Mouse (Mus musculus): ENCODE data around the gene Mdfi.
A peak's percentile ranks its signal among the peaks of the same experiment; 100 is the strongest.
"Not testable (repeated sequence)": the region's sequence is repeated elsewhere in the genome, so short reads cannot be mapped to it uniquely, and the experiment has no call there.

Gene Mdfi

GRCm38 (mm10) chr17:47834482-47834767, at the start of gene Mdfi:
Gene Mdfi (minus strand): TSS chr17:47834691.
- DNase-seq, result no peak

DNA sequence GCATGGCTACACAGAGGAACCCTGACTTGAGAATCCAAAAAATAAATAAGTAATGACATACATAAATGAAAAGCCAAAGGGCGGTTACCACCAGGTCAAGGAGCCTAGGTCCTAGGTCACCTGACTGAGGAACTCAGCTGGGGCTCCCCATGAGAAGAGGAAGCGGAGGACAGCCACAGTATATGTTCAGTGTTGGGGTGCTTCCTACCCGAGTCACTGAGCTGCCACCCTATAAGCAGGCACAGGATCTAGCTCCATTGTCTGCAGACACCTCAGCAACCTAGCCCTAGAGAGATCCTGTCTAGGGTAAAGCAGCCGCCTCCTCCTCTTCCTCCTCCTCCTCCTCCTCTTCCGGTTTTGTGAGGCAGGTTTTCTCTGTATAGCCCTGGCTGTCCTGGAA, 48.6 kb upstream of the Mdfi start:
- DNase-seq, result no peak

- DNase-seq, result no peak
Measured at GRCm38 (mm10) chr17:47881330-47881729, 46.8 kb upstream of the Mdfi start.

DNA sequence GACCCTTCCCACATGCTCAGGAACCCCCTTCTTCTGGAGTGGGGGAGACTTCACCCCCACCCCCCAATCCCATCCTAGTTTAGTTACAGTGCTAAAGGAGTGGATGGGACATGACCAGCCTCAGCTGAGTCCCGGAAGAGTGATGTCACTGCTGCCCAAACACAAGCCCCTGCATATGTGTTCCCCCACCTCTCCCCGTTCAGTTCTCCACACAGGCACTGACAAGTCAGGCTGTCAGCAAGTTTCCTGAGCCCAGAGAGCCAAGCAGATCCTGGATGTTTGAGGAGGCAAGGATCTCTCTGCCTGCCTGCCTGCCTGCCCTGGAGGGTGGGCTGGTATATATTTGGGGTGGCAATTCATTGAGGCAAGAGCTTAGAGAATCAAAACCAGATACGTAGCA, 44.7 kb upstream of the Mdfi start:
- no peak for DNase-seq

DNA sequence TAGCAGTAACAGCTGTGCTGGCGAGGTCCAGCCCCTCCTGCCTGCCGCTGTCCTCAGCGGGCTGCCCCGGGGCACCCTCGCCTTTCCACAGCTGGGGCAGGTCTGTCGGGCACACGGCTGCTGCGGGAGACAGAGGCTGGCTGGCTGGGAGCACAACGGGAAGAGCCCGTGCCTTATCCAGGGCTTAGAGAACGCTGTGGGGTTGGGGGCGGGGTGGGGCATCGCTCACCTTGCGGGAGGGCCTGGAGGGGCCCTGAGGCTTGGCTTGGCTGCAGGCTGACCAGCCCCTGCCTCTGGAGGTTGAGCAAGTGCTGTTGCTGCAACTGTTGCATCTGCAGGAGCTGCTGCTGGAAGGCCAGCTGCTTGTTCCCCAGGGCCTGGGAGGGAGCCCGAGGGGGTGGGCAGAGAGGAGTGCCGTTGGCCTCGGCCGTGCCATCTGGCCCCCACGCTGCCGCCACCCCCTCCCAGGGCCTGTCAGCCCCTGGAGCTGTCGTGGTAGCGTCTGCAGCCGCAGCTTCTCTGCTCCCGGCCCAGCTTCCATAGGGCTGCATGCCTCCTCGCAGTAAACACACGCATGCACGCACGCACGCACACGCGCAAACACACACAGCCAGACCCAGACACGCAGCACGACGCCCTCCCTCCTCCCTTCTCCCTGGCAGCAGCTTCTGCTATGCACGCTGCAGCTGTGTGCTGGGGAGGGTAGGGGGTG, 44.0 kb upstream of the Mdfi start:
- peak; percentile 72 for DNase-seq

- DNase-seq, result peak; percentile 41
Measured at GRCm38 (mm10) chr17:47877715-47878377, 43.4 kb upstream of the Mdfi start.

DNA sequence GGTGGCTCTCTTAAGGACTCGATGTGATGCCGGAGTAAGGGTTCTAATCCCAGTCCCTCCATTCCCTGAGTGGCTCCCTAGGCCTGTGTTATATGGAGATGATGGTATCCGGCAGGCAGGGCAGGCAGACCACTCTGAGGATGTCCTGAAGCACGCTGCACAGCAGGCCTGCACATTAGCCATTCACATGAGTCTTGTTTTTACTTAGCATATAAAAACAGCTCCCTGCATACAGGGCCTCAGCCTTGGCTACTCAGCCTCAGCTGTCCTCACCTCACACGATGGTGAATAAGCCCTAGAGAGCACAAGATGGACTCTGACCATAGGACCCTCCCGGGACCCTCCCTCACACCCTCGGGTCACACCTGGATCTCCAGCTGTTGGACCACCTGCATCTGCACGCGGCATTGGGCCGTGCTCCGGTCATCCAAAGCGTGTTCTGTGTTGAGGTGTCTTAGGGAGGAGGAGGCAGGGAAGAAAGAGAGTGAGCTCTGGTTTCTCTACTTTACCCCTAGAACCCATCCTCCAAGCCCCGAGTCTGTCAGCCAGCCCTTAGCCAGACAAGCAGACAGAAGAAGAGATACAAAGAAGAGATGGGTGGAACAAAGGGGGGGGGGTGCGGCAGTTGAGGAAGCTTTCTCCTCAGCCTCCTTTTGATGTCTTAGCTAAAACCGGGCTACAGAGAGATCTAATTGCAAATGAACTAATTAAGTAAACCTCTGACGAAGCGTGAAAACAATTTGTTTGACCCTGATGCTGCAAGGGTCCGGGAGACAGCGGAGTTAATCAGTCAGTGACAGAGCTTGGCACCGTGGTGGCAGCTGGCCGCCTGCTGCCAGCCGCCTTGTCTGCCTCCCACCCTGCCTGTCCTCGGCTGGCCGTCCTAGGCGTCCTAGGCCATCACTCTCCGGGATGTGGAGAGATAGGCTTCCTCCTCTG, 42.6 kb upstream of the Mdfi start:
- DNase-seq, result peak; percentile 25

- peak; percentile 72 for DNase-seq
Measured at GRCm38 (mm10) chr17:47873341-47873791, 38.9 kb upstream of the Mdfi start.

GRCm38 (mm10) chr17:47872311-47873011, 38.0 kb upstream of the Mdfi start:
- DNase-seq, result peak; percentile 36

DNA sequence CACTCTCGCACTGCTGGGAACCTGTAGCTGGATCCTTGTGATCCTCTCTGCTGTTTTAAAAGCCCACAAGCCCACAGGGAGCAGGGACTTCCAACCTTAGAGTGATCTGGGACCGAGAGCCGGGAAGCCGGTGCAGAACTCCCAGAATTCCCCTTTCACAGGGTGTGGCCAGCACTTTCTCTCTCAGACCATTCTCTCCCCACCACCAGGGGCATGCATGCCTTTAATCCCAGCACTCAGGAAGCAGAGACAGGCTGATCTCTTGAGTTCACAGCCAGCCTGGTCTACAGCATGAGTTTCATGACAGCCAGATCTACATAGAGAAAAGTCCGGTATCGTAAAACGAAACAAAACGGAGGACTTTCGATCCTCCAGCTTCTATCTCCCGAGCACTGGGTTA, 35.4 kb upstream of the Mdfi start:
- DNase-seq, result no peak

DNA sequence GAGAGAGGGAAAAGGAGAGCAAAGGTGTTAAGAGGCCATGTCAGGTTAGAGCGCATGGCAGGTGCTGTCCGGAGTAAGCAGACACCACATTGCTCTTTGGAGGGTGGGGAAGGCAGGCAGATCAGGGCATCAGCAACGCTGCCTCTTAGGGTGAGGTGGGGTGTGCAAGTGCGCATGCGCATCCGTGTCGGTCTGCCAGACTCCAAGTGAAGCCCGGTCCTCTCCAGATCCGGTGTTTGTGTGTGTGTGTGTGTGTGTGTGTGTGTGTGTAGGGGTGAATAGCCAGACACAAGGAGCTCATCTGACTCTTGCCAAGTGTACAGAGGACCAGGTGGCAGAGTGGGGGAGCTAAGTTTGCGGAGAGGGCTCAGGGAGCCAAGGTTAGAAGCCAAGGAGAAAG, 31.5 kb upstream of the Mdfi start:
- DNase-seq, result peak; percentile 64

DNA sequence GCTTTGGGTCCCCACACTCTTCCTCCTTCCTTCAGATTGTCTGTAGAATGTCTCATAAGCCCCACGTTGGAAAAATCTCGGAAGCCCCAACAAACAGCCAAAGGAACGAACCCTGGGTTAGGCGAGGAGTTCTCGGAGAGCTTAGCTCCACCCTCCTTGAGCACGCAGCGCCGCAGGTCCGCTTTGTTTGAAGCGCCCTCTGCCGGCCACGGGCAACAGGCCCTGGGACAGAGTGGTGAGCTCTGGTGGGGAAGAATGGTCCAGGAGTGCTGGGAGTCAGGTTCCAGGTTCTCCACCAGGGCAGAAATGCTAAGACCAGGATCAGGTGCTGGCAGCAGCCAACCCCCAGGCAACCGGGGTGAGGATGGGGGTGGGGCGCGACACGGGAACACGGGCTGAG, 30.0 kb upstream of the Mdfi start:
- DNase-seq, result peak; percentile 69

DNA sequence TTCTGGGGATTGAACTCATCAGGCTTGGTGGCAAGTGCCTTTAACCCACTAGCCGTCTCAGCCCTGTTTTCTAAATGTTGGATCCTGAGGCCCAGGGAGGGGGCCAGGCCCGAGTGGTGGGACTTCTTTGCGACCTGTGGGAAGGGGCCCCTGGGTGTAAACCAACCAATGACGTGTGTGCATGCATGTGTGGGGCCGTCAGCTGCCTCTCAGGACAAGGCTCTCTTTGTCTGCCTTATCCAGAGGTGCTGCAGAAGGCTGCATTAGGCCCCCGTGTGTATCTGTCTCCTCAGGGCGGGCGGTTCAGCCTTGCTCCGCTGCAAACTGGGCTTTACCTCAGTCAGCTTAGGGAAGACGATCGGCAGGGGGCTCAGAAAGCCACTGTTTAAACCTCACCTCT, 28.9 kb upstream of the Mdfi start:
- no peak for DNase-seq

DNA sequence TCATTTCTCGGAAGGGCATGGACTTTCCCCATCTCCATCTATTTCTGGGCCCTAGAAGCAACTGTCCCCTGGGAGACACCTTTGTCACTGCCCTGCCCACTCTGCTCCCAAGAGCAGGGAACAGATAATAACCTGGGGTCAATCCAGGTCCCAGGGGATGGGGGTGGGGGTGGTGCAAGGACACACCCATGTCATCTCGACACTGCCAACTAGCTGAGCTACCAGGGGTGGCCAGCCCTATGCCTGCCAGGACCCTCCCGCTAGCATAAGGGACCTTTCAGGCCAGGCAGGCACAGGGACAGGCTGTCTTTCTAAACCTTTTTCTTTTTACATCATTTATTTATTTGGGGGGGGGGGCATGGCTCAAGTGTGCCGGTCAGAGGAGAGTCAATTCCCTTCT, 28.5 kb upstream of the Mdfi start:
- no peak for DNase-seq

DNA sequence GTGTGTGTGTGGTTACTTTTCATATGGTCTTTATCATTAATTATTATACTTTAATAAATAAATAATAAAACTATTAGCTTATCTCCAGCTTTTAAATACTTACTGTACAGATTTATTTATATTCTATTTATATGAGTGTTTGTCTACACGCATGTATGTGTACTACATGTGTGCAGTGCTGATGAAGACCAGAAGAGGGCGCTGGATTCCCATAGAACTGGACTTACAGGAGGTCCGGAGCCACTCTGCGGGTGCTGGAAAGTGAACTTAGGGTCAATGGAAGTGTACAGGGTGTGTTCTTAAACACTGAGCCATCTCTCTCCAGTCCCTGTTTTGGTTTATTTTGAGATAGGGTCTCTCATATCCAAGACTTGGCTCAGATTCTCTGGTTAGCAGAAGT, 21.1 kb upstream of the Mdfi start:
- no peak for DNase-seq

GRCm38 (mm10) chr17:47854908-47855307, 20.4 kb upstream of the Mdfi start:
- DNase-seq, result no peak

GRCm38 (mm10) chr17:47853760-47854159, 19.3 kb upstream of the Mdfi start:
- DNase-seq, result no peak

DNA sequence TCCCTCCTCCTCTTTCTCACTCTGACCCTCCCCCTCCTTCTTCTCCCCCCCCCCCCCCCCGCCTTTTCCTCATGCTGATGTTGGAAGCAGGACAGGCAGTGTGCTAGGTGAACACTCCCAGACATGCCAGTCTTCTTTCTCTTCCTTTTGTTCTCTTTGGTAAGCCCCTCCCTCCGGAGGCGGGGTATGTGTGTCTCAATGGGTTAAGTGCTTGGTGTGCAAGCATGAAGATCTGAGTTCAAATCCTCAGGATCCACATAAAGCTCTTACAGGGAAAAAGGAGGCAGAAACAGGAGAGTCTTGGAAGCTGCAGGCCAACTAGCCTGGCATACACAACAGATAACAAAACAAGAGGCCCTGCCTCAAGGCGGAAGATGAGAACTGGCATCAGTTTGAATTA, 18.8 kb upstream of the Mdfi start:
- DNase-seq, result no peak

GRCm38 (mm10) chr17:47851798-47852360, 17.4 kb upstream of the Mdfi start:
- DNase-seq, result not testable (repeated sequence)

GRCm38 (mm10) chr17:47850639-47851314, 16.3 kb upstream of the Mdfi start:
- no peak for DNase-seq

DNA sequence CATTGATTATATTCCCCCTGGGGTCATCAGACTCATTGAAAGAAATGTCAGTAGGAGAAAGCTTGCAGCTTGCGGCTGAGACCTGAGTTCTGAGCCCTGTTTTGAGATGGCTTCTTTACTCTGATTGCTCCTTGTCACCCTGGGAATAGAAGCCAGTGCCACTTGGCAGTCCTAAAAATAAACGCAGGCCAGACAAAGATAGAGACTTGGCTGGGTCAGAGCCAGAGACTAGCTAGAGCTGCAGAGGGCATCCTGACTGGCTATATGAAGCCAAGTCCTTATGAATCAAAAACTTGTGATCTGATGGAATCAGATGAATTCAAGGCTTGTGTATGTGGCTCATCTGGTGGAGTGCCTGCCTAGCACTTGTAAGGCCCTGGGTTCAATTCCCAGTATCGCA, 15.5 kb upstream of the Mdfi start:
- DNase-seq, result no peak

GRCm38 (mm10) chr17:47847985-47848384, 13.5 kb upstream of the Mdfi start:
- DNase-seq, result no peak
